Mouse (Mus musculus) heart, postnatal 0 days (tissue): ENCODE results near the gene Cant1. TPM values are rescaled to one million over a fixed set of nuclear protein-coding genes. Genes with fewer than 3 reads are reported as not detected.

Source experiments
- ATAC-seq: fragments of 200-750 bp; cut with Nextera tagmentation; 2 replicates; pipeline ENCODE4 v1.8.0; 2017; ENCODE audit warnings: low read depth, moderate number of reproducible peaks, moderate library complexity; ENCODE audit not compliant: insufficient read depth
- DNase-seq: peaks from one replicate; pipeline ENCODE4 v3.0.0-alpha.2; 2016; ENCODE audit warnings: low spot score
- H3K27ac ChIP-seq: fragments of 300-500 bp; sonication (generic); 2 replicates; pipeline ENCODE4 v1.5.1; 2014; ENCODE audit warnings: low read depth, mild to moderate bottlenecking
- H3K27me3 ChIP-seq: fragments of 300-500 bp; sonication (generic); 2 replicates; pipeline ENCODE4 v1.6.1; 2014; ENCODE audit warnings: low read length, mixed read lengths; ENCODE audit not compliant: control insufficient read depth, insufficient read depth
- H3K36me3 ChIP-seq: fragments of 300-500 bp; sonication (generic); replicated peaks from 2 replicates; pipeline ENCODE4 v1.6.1; 2014; ENCODE audit warnings: low read length, mixed read lengths; ENCODE audit not compliant: control insufficient read depth, insufficient read depth
- H3K4me1 ChIP-seq: fragments of 300-500 bp; sonication (generic); 2 replicates; pipeline ENCODE4 v1.6.1; 2014; ENCODE audit warnings: antibody characterized with exemption; ENCODE audit not compliant: control insufficient read depth, insufficient read depth
- H3K4me2 ChIP-seq: fragments of 300-500 bp; sonication (generic); 2 replicates; pipeline ENCODE4 v1.6.1; 2014; ENCODE audit warnings: low read depth, mild to moderate bottlenecking, low read length, moderate library complexity
- H3K4me3 ChIP-seq: fragments of 300-500 bp; sonication (generic); 2 replicates; pipeline ENCODE4 v1.5.1; 2014; ENCODE audit warnings: low read depth, low read length
- H3K9ac ChIP-seq: fragments of 300-500 bp; sonication (generic); replicated peaks from 2 replicates; pipeline ENCODE4 v1.6.1; 2014; ENCODE audit warnings: low read depth, low read length, mixed read lengths
- H3K9me3 ChIP-seq: fragments of 300-500 bp; sonication (generic); replicated peaks from 2 replicates; pipeline ENCODE4 v1.6.1; 2016; ENCODE audit warnings: low read length; ENCODE audit not compliant: control insufficient read depth
- CTCF ChIP-seq: IDR thresholded peaks from 2 replicates; pipeline ENCODE4 v1.5.1; 2016; ENCODE audit warnings: antibody characterized with exemption, control low read depth, low read depth
- EP300 ChIP-seq: IDR thresholded peaks from 2 replicates; pipeline ENCODE4 v1.6.1; 2016; ENCODE audit warnings: antibody characterized with exemption, low read depth
- WGBS: fragments of 180-500 bp; shearing (Covaris S2); extraction: QIAGEN DNeasy Blood & Tissue Kit; methylation state at CpG from one replicate; pipeline ENCODE4 v1.1.7; 2014; 5-methylcytosine and 5-hydroxymethylcytosine counted together
- polyA plus RNA-seq: library from polyadenylated mRNA; unstranded; fragments of >200 nt; fragmentation: Nextera tagmentation; extraction: Ambion mirVana; gene quantifications from 2 replicates; pipeline ENCODE4 v1.2.1, GENCODE M21; 2015
- total RNA-seq: library from RNA; depleted of rRNA; stranded (reverse); fragments of >200 nt; gene quantifications from 2 replicates; pipeline ENCODE4 v1.2.3, GENCODE M21; 2014; ENCODE audit warnings: low replicate concordance

Cant1 gene
- total and polyA plus RNA-seq, 2 experiments from 2014 or later = 10.4 to 35.5 TPM

- ATAC-seq = no peak
- H3K36me3 ChIP-seq = no peaks in the 10 kb centered on the region
- H3K4me2 ChIP-seq = no peak overlapping the region
- no peak for TF ChIP-seq CTCF
- no peak for TF ChIP-seq EP300
- H3K27ac ChIP-seq = peak overlapping the region; percentile 77
- 48% methylated on average over 13 of the region's 13 CpGs for WGBS
- H3K27me3 ChIP-seq = 0 out of 2 replicates have a peak, but pooled peaks cover 12% of the 10 kb centered on the region
- DNase-seq = no peak
- H3K4me1 ChIP-seq = peaks cover 27% of the 10 kb centered on the region
- no peak overlapping the region for H3K4me3 ChIP-seq
- no peaks in the 10 kb centered on the region for H3K9me3 ChIP-seq
- H3K9ac ChIP-seq = no peak overlapping the region
Observed at GRCm38 (mm10) chr11:118424621-118425335, 5.9 kb upstream of the Cant1 start.

- peak overlapping the region; percentile 26; the same call in 1 of the 2 replicates for H3K9ac ChIP-seq
- peak; percentile 76 for DNase-seq
- 0 out of 2 replicates have a peak, but pooled peaks cover 6% of the 10 kb centered on the region for H3K27me3 ChIP-seq
- WGBS = 2% methylated on average over 18 of the region's 18 CpGs
- no peaks in the 10 kb centered on the region for H3K9me3 ChIP-seq
- peak; percentile 42 for ATAC-seq
- peaks cover 26% of the 10 kb centered on the region for H3K4me1 ChIP-seq
- no peaks in the 10 kb centered on the region for H3K36me3 ChIP-seq
- peak overlapping the region; percentile 54 for H3K4me2 ChIP-seq
- TF ChIP-seq EP300 (peak; percentile 80; the same call in 1 of the 2 replicates), CTCF (peak; percentile 85)
- H3K27ac ChIP-seq = peak overlapping the region; percentile 77
- peak overlapping the region; percentile 24 for H3K4me3 ChIP-seq
Observed at GRCm38 (mm10) chr11:118423266-118423971, 4.5 kb upstream of the Cant1 start.

- H3K4me2 ChIP-seq = no peak overlapping the region
- ATAC-seq = no peak
- no peak overlapping the region for H3K27ac ChIP-seq
- H3K4me3 ChIP-seq = no peak overlapping the region
- H3K9me3 ChIP-seq = no peaks in the 10 kb centered on the region
- WGBS = 71% methylated on average over 7 of the region's 7 CpGs
- peaks cover 25% of the 10 kb centered on the region for H3K4me1 ChIP-seq
- no peak for TF ChIP-seq CTCF
- no peak for TF ChIP-seq EP300
- no peaks in the 10 kb centered on the region for H3K27me3 ChIP-seq
- H3K9ac ChIP-seq = no peak overlapping the region
- DNase-seq = no peak
- no peaks in the 10 kb centered on the region for H3K36me3 ChIP-seq
Observed at GRCm38 (mm10) chr11:118420261-118420660, 1.4 kb upstream of the Cant1 start.

- peak overlapping the region; percentile 81 for H3K27ac ChIP-seq
- H3K36me3 ChIP-seq = peaks cover 6% of the 10 kb centered on the region; the same call in 1 of the 2 replicates
- ATAC-seq (no peak; the same call in 1 of the 2 replicates), DNase-seq (no peak)
- peaks cover 7% of the 10 kb centered on the region for H3K4me1 ChIP-seq
- peak overlapping the region; percentile 94 for H3K9ac ChIP-seq
- H3K4me3 ChIP-seq = peak overlapping the region; percentile 93
- TF ChIP-seq EP300 (no peak), CTCF (no peak)
- H3K9me3 ChIP-seq = no peaks in the 10 kb centered on the region
- WGBS = 4% methylated on average over 12 of the region's 12 CpGs
- H3K4me2 ChIP-seq = peak overlapping the region; percentile 83
- no peaks in the 10 kb centered on the region for H3K27me3 ChIP-seq
Observed at GRCm38 (mm10) chr11:118418442-118418833, 448 bp downstream of the Cant1 start.

GRCm38 (mm10) chr11:118417496-118417895, 1.4 kb downstream of the Cant1 start:
- Histone ChIP-seq H3K4me3 (0 out of 2 replicates have a peak overlapping the region, but pooled peaks have one; percentile 93), H3K4me1 (peaks cover 6% of the 10 kb centered on the region), H3K9ac (peak overlapping the region; percentile 94), H3K36me3 (peaks cover 8% of the 10 kb centered on the region; the same call in 1 of the 2 replicates), H3K27me3 (no peaks in the 10 kb centered on the region), H3K4me2 (peak overlapping the region; percentile 83), H3K9me3 (no peaks in the 10 kb centered on the region), H3K27ac (no peak overlapping the region)
- no peak for DNase-seq
- ATAC-seq = no peak
- no peak for TF ChIP-seq CTCF
- TF ChIP-seq EP300 = no peak
- 86% methylated on average over 9 of the region's 9 CpGs for WGBS
